Mouse (Mus musculus) hindbrain, embryonic 15.5 days (tissue): ENCODE data around the gene Kmo. TPM values are rescaled to one million over a fixed set of nuclear protein-coding genes. Genes with fewer than 3 reads are reported as not detected.
A peak's percentile ranks its signal among the peaks of the same experiment; 100 is the strongest.

Source experiments
- ATAC-seq: fragments of 200-750 bp; cut with Nextera tagmentation; 2 replicates; pipeline ENCODE4 v1.8.0; 2017; ENCODE audit warnings: low read depth, moderate number of reproducible peaks, moderate TSS enrichment; ENCODE audit not compliant: low FRiP score
- H3K27ac ChIP-seq: fragments of 300-500 bp; sonication (generic); replicated peaks from 2 replicates; pipeline ENCODE4 v1.5.1; 2015; ENCODE audit warnings: mild to moderate bottlenecking, inconsistent platforms
- H3K27me3 ChIP-seq: fragments of 300-500 bp; sonication (generic); 2 replicates; pipeline ENCODE4 v1.6.1; 2015; ENCODE audit warnings: control low read depth, inconsistent platforms
- H3K36me3 ChIP-seq: fragments of 300-500 bp; sonication (generic); 2 replicates; pipeline ENCODE4 v1.6.1; 2015; ENCODE audit warnings: control low read depth, inconsistent platforms
- H3K4me1 ChIP-seq: fragments of 300-500 bp; sonication (generic); replicated peaks from 2 replicates; pipeline ENCODE4 v1.6.1; 2015; ENCODE audit warnings: control low read depth, inconsistent platforms
- H3K4me2 ChIP-seq: fragments of 300-500 bp; sonication (generic); 2 replicates; pipeline ENCODE4 v1.6.1; 2015; ENCODE audit warnings: moderate library complexity, mild to moderate bottlenecking, inconsistent platforms
- H3K4me3 ChIP-seq: fragments of 300-500 bp; sonication (generic); 2 replicates; pipeline ENCODE4 v1.5.1; 2015; ENCODE audit warnings: mild to moderate bottlenecking, inconsistent platforms
- H3K9ac ChIP-seq: fragments of 300-500 bp; sonication (generic); 2 replicates; pipeline ENCODE4 v1.6.1; 2015; ENCODE audit warnings: inconsistent platforms
- H3K9me3 ChIP-seq: fragments of 300-500 bp; sonication (generic); 2 replicates; pipeline ENCODE4 v1.6.1; 2016; ENCODE audit warnings: control low read depth, inconsistent platforms
- WGBS: fragments of 180-500 bp; shearing (Covaris S2); methylation state at CpG from one replicate; pipeline ENCODE4 v1.1.7; 2015; 5-methylcytosine and 5-hydroxymethylcytosine counted together
- polyA plus RNA-seq: library from polyadenylated mRNA; unstranded; fragments of >200 nt; fragmentation: Nextera tagmentation; extraction: Ambion mirVana; gene quantifications from 2 replicates; pipeline ENCODE4 v1.2.1, GENCODE M21; 2015

The Kmo gene
- polyA plus RNA-seq, 1 experiment from 2014 or later = not detected

DNA sequence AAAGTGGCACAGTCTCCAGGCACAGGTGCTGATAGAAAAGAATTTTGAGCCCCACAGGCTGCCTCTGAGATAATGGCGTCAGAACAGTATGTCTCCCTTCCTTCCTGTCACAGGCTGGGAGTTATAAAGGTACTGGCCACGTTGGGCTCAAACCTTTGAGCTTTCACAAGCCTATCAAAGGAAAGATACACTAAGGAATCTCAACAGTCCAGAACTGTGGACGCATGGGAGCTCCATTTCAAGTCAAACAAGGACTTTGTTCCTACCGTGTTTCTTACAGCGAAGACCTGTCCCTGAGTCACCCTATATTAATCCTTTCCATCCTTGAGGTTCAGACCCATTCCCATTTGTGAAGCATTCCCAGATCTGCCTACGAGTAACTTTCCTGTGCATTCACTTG, 57.3 kb downstream of the Kmo start:
- Histone ChIP-seq H3K4me2 (no peak overlapping the region), H3K27me3 (no peaks in the 10 kb centered on the region), H3K9ac (no peak overlapping the region), H3K4me3 (no peak overlapping the region), H3K27ac (no peak overlapping the region), H3K36me3 (no peaks in the 10 kb centered on the region), H3K9me3 (no peaks in the 10 kb centered on the region), H3K4me1 (no peaks in the 10 kb centered on the region)
- 89% methylated on average over 6 of the region's 6 CpGs for WGBS
- ATAC-seq = no peak

DNA sequence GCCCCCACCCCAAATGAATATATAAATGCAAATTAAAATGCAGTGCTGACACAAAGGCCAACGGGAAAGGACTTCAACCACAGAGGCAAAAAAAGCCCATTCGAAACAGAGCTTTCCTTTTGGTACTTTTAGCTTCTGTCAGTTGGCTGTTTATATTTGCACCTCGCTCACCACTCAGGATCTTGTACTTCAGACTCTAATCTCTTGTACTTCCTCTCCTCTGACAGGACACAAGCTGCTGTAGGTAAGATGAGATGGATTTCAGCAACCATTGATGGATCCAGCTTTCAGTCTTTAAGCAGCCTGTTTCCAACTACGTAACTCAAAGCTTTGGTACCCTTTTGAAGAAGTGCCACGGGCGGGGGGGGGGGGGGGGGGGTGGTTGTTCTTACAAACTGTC, 60.8 kb downstream of the Kmo start:
- H3K36me3 ChIP-seq = peaks cover 6% of the 10 kb centered on the region
- no peak overlapping the region for H3K27ac ChIP-seq
- H3K9ac ChIP-seq = no peak overlapping the region
- no peaks in the 10 kb centered on the region for H3K27me3 ChIP-seq
- H3K4me2 ChIP-seq = no peak overlapping the region
- no peak overlapping the region for H3K4me3 ChIP-seq
- WGBS = 90% methylated on average over 6 of the region's 6 CpGs
- no peak for ATAC-seq
- H3K9me3 ChIP-seq = no peaks in the 10 kb centered on the region
- H3K4me1 ChIP-seq = no peaks in the 10 kb centered on the region

DNA sequence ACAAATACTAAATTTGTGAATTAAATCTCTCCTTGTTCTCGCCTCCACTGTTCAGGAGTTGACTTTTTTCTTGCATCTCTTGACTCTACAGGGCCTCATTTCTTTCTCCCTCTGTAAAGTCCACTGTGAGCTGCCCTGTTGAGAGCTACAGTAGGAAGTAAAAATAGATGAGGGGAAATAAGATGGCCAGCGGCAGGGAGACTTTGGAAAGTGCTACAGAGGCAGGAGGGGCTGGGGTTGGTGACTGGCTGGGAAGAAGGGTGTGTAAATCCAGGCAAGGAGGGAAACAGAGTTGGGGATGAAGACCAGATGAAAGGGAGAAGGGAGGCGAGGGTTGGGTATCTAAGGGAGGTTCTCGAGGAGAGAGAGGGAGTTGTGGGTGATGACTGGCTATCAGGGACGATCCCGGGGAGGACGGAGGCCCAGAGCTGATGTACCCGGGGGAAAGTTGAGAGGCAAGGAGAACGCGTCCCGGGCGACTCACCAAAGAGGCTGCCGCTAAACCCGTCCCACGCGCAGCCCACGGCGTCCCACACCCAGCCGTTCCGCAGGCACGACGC, 71.6 kb downstream of the Kmo start:
- 1% methylated on average over 21 of the region's 22 CpGs for WGBS
- Histone ChIP-seq H3K9me3 (no peaks in the 10 kb centered on the region), H3K4me3 (peak overlapping the region; percentile 88), H3K4me2 (peak overlapping the region; percentile 90), H3K27me3 (no peaks in the 10 kb centered on the region), H3K9ac (peak overlapping the region; percentile 74), H3K4me1 (peaks cover 31% of the 10 kb centered on the region), H3K27ac (peak overlapping the region; percentile 90), H3K36me3 (peaks cover 13% of the 10 kb centered on the region)
- no peak for ATAC-seq

DNA sequence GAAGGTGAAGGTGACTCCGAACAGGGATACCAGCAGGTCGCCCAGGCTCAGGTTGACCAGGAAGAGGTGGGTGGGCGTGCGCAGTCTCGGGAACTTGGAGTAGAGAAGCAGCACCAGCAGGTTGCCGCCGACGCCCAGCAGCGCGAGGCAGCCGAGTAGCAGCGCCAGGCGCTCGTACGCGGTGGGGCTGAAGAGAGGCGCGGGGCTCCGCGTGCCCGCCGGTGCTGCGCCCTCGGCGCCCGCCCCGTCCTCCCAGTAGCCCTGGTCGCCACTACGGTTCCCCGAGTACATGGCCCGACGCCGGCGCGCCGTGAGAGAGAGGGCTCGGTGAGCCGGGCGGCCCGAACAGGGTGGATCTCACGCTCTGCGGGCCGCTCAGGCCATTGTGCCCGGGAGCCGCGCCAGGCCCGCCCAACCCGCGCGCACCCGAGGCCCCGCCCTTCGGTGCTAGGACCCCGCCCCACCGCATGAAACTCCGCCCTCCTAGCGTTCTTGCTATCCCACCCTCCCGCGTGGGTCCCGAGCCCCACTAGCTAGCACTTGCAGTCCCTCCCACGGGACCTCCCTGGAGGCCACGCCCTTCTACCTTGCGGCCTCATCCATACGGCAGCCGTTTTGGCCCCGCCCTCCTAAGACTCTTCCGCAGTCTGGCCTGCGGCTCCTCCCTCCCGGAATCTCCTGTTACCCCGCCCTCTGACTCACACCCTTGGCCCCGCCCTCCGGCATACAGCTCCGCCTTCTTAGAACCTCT, 72.2 kb downstream of the Kmo start, which contains the start of the genes Opn3 and Chml:
Gene Opn3, minus strand, starts transcription at position 531 of the 751 bp plus-strand sequence.
Gene Chml, minus strand, starts transcription at position 656 of the 751 bp plus-strand sequence.
- peak within 1 kb of the TSS; percentile 74 for H3K9ac ChIP-seq
- ATAC-seq = peak; percentile 98
- peaks cover 31% of the 10 kb centered on the region for H3K4me1 ChIP-seq
- no peaks in the 10 kb centered on the region for H3K27me3 ChIP-seq
- H3K4me2 ChIP-seq = peak within 1 kb of the TSS; percentile 90
- H3K36me3 ChIP-seq = peaks cover 8% of the 10 kb centered on the region
- H3K9me3 ChIP-seq = no peaks in the 10 kb centered on the region
- 1% methylated on average over 55 of the region's 73 CpGs for WGBS
- peak within 1 kb of the TSS; percentile 90 for H3K27ac ChIP-seq
- peak within 1 kb of the TSS; percentile 88 for H3K4me3 ChIP-seq

DNA sequence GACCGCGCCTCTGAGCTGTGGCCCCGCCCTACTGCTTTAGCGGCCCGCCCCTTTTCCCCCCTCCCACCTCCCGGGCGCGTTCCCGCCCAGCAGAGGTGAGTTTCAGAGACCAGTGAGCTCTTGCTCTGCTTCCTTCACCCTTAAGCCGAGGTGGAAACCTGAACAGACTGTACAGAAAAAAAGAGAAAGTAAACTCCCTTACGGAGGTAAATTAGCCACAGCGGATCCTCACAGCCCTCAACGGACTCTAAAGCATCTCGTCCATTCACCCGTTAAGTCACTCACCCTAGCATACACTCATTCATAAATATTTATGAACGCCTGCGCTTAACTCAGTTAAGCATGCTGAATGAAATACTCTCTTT, 72.8 kb downstream of the Kmo start:
- under 1% methylated on average over 17 of the region's 17 CpGs for WGBS
- ATAC-seq = no peak
- peak overlapping the region; percentile 90; the same call in 1 of the 2 replicates for H3K27ac ChIP-seq

DNA sequence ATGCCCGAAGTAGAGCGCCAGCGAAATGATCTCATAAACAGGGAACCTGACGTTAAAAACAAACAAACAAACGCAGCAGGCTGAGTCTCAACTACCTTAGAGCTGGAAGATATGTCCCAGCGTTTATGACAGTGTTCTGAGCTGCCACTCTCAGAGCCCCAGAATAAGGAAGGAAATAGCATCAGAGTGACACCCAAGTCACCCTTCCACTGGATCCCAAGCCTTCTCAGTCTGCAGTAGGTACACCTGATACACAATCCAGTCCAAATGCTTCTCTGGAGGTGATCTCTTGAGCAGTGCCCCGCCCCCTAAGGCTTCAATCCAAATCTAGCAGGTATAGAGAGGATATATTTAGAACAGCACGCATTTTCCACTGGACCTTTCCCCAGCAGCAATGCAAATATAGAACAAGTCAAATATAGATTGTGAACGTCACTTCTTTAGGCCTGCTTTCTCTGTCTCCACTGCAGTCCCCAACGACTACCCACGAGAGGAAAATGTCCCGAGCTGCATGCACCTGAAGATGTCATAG, 73.3 kb downstream of the Kmo start:
- no peaks in the 10 kb centered on the region for H3K27me3 ChIP-seq
- H3K27ac ChIP-seq = peak overlapping the region; percentile 90; the same call in 1 of the 2 replicates
- peak overlapping the region; percentile 88 for H3K4me3 ChIP-seq
- 0 out of 2 replicates have a peak overlapping the region, but pooled peaks have one; percentile 18 for H3K9ac ChIP-seq
- no peaks in the 10 kb centered on the region for H3K36me3 ChIP-seq
- peak overlapping the region; percentile 90 for H3K4me2 ChIP-seq
- no peaks in the 10 kb centered on the region for H3K9me3 ChIP-seq
- 44% methylated on average over 12 of the region's 12 CpGs for WGBS
- H3K4me1 ChIP-seq = peaks cover 31% of the 10 kb centered on the region
- ATAC-seq = no peak

More for the DNA sequence above, 72.8 kb downstream of the Kmo start:
- Histone ChIP-seq H3K4me1 (peaks cover 31% of the 10 kb centered on the region), H3K4me3 (peak overlapping the region; percentile 88), H3K36me3 (peaks cover 2% of the 10 kb centered on the region; the same call in 1 of the 2 replicates), H3K9me3 (no peaks in the 10 kb centered on the region), H3K27me3 (no peaks in the 10 kb centered on the region), H3K4me2 (peak overlapping the region; percentile 90), H3K9ac (peak overlapping the region; percentile 18; the same call in 1 of the 2 replicates)

DNA sequence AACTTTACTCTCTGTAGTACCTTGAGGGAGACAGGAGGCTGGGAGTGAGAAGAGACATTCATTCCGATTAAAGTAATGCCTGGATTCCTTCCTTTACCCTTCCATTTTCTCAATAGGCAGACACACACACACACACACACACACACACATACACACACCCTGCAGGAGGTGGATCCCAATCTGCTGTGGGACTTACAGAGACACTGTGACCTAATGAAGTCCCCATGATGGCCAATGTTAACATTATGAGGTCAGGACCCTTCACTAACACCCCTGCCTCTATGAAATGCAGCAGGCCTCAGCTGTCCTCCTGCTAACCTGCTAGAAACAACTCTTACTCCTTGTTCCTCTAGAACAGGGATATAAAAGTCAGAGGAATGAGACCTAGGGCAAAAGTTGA, 78.1 kb downstream of the Kmo start, which contains the start of gene Wdr64:
Gene Wdr64, plus strand, starts transcription at position 301 of the 400 bp plus-strand sequence.
- Histone ChIP-seq H3K4me2 (no peak within 1 kb of the TSS), H3K27ac (no peak within 1 kb of the TSS), H3K4me3 (no peak within 1 kb of the TSS), H3K27me3 (no peaks in the 10 kb centered on the region), H3K4me1 (peaks cover 3% of the 10 kb centered on the region; the same call in 1 of the 2 replicates), H3K36me3 (no peaks in the 10 kb centered on the region), H3K9me3 (no peaks in the 10 kb centered on the region), H3K9ac (no peak within 1 kb of the TSS)
- ATAC-seq = no peak
- 93% methylated on average over 1 of the region's 1 CpGs for WGBS

DNA sequence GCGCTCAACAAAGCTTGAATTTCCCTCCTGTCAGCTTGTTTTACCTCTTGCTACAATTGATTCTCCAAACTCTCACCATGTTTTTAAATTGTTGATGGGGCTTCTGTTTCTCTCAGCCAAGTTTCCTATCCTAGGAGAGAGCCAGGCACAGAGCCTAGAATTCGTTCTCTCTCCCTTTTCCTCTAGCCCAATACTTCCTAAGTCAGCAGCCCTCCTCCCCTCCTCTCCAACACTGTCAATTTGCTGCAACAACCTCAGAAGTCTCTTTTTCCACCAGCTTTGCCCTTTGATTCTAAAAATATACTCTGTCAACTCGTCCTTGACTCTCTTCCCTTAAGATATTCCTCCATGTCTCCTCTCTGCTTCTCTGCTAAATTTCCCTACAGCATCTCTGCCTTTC, 79.2 kb downstream of the Kmo start:
- no peak overlapping the region for H3K4me3 ChIP-seq
- no peak overlapping the region for H3K27ac ChIP-seq
- WGBS = 69% methylated on average over 3 of the region's 3 CpGs
- no peaks in the 10 kb centered on the region for H3K4me1 ChIP-seq
- ATAC-seq = no peak
- no peak overlapping the region for H3K9ac ChIP-seq
- H3K4me2 ChIP-seq = no peak overlapping the region
- H3K27me3 ChIP-seq = no peaks in the 10 kb centered on the region
- no peaks in the 10 kb centered on the region for H3K36me3 ChIP-seq
- no peaks in the 10 kb centered on the region for H3K9me3 ChIP-seq

DNA sequence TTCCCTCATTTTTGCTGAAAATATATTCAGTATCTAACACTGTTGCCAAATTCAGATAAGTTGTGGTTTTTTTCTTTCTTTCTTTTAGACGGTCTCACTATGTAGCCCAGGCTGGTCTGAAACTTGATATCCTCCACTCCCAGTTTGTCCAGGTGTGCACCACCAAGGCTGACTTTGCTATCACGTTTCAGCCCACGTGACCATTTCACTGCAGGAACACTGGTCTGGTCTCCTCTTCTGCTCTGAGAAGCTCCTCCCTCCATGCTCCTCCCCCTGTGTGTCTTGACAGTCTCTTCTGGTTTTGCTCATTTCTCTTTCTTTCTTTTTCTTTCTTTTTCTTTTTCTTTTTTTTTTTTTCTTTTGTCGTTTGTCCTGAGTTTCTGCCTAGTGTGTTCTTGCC, 79.6 kb downstream of the Kmo start:
- Histone ChIP-seq H3K36me3 (no peaks in the 10 kb centered on the region), H3K9ac (no peak overlapping the region), H3K4me2 (no peak overlapping the region), H3K27me3 (no peaks in the 10 kb centered on the region), H3K4me1 (no peaks in the 10 kb centered on the region), H3K9me3 (no peaks in the 10 kb centered on the region), H3K4me3 (no peak overlapping the region), H3K27ac (no peak overlapping the region)
- no peak for ATAC-seq
- WGBS = 37% methylated on average over 4 of the region's 4 CpGs

DNA sequence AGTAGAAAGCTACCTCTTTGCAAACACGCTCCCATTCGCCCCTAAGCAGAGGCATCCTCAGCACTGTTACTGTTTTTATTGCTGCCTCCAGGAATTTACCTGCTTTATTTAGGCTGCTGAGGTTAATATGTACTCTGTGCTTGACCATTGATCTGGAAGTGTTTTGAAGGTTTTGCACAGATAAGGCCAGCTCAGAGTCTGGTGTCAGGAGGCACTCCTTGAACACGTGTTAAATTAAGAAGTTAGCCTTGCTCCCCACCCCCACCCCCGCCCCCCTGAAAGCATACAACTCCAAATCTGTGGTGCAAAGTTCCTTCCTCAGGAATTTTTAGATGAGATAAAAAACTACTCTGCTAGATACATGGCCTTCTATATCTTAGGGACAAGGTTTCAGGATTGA, 81.0 kb downstream of the Kmo start:
- H3K4me3 ChIP-seq = no peak overlapping the region
- WGBS = 77% methylated on average over 4 of the region's 4 CpGs
- H3K9me3 ChIP-seq = no peaks in the 10 kb centered on the region
- no peak overlapping the region for H3K9ac ChIP-seq
- H3K4me1 ChIP-seq = no peaks in the 10 kb centered on the region
- H3K27ac ChIP-seq = no peak overlapping the region
- no peaks in the 10 kb centered on the region for H3K36me3 ChIP-seq
- H3K27me3 ChIP-seq = no peaks in the 10 kb centered on the region
- H3K4me2 ChIP-seq = no peak overlapping the region
- ATAC-seq = no peak

DNA sequence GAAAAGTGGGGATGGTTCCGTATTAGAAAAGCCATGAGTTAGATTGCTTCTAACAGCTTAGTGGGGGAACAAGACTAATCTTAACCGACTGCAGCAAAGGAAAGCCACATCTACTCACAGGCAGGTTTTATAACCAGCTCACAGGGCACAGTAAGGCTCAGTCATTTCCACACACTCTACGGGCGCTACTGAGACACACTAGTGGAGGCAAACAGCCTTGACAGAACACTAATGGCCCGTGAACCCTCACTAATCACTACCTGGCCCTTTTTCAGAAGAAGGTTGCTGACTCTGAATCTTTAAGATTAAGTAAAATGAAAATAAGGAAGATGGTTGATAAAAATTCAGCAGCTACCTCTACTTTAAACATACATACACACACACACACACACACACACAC, 87.4 kb downstream of the Kmo start:
- Histone ChIP-seq H3K36me3 (no peaks in the 10 kb centered on the region), H3K9me3 (no peaks in the 10 kb centered on the region), H3K27ac (no peak overlapping the region), H3K4me1 (no peaks in the 10 kb centered on the region), H3K9ac (no peak overlapping the region), H3K27me3 (no peaks in the 10 kb centered on the region), H3K4me3 (no peak overlapping the region), H3K4me2 (no peak overlapping the region)
- no peak for ATAC-seq
- 79% methylated on average over 5 of the region's 5 CpGs for WGBS

DNA sequence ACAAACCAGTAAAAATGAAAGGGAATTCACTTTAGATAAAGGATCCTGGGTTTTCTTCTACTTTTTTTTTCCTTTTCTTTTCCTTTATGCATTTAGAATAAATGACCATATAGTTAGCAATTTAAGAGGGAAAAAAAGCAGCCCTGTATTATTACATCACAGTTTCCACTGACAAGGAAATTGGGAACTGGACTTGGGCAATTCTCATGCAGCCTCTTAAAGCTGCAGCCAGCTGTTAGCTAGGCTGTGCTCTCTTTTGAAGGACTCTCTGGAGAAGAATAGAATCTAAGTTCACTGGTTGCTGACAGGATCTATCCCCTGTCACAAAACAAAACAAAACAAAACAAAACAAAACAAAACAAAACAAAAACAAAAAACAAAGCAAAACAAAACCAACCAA, 87.8 kb downstream of the Kmo start:
- no peaks in the 10 kb centered on the region for H3K4me1 ChIP-seq
- no peak overlapping the region for H3K4me3 ChIP-seq
- no peak overlapping the region for H3K4me2 ChIP-seq
- no peaks in the 10 kb centered on the region for H3K36me3 ChIP-seq
- no peaks in the 10 kb centered on the region for H3K9me3 ChIP-seq
- ATAC-seq = no peak
- no peaks in the 10 kb centered on the region for H3K27me3 ChIP-seq
- no peak overlapping the region for H3K9ac ChIP-seq
- H3K27ac ChIP-seq = no peak overlapping the region
